Mouse (Mus musculus) ovary, postnatal 36 days (tissue): ENCODE measurements at regions not wholly inside any gene's neighbourhood (a gene's known extent, or its start where the extent isn't known, plus 50 kb on each side); places are given as distances from the start of the nearest gene placed in this dataset.

ENCODE experiments used
- DNase-seq: peaks from one replicate; pipeline ENCODE4 v3.0.0; 2022; ENCODE audit warnings: low spot score, mixed read lengths

GRCm38 (mm10) chr4:97377593-97378542, 194.9 kb upstream of the Gm10192 start:
- no peak for DNase-seq

GRCm38 (mm10) chr4:97360473-97360872, 177.5 kb upstream of the Gm10192 start:
- no peak for DNase-seq

- no peak for DNase-seq
Measured at GRCm38 (mm10) chr4:97357958-97358357, 175.0 kb upstream of the Gm10192 start.

- DNase-seq, result no peak
Measured at GRCm38 (mm10) chr4:97346799-97347198, 163.8 kb upstream of the Gm10192 start.

GRCm38 (mm10) chr4:97344335-97344734, 161.4 kb upstream of the Gm10192 start:
- no peak for DNase-seq

GRCm38 (mm10) chr4:97343378-97343777, 160.4 kb upstream of the Gm10192 start:
- DNase-seq, result no peak
